Mouse (Mus musculus) thymus, adult 2 months (tissue): ENCODE measurements around the gene Vmn1r36.
"Not testable (repeated sequence)": the region's sequence is repeated elsewhere in the genome, so short reads cannot be mapped to it uniquely, and the experiment has no call there.

ENCODE experiments used
- CTCF ChIP-seq: fragments of 200-500 bp; IDR thresholded peaks from 2 replicates; pipeline ENCODE4 v1.5.1; 2012; ENCODE audit warnings: mild to moderate bottlenecking, control low read depth, low read length, moderate library complexity, borderline replicate concordance; ENCODE audit not compliant: control insufficient read depth, poor library complexity, insufficient read depth; ENCODE audit errors: extremely low read depth
- POLR2A ChIP-seq: fragments of 200-500 bp; IDR thresholded peaks from 2 replicates; pipeline ENCODE4 v1.6.1; 2012; ENCODE audit warnings: mild to moderate bottlenecking, low read length, control low read depth, moderate library complexity; ENCODE audit not compliant: control insufficient read depth, poor library complexity, insufficient read depth; ENCODE audit errors: extremely low read depth

GRCm38 (mm10) chr6:66729082-66729481 lies 10.1 kb upstream of the Vmn1r36 start, which contains the start of gene Vmn1r37:
- not testable (repeated sequence) for TF ChIP-seq CTCF, POLR2A
